Mouse (Mus musculus) spleen, adult 2 months (tissue): ENCODE measurements around the gene Spock2.

ENCODE experiments used
- CTCF ChIP-seq: fragments of 200-500 bp; IDR thresholded peaks from 2 replicates; pipeline ENCODE4 v1.5.1; 2011; ENCODE audit warnings: mild to moderate bottlenecking, inconsistent platforms; ENCODE audit not compliant: insufficient read depth, insufficient read length, insufficient replicate concordance; ENCODE audit errors: extremely low read depth
- POLR2A ChIP-seq: fragments of 200-500 bp; IDR thresholded peaks from 2 replicates; pipeline ENCODE4 v1.6.1; 2011; ENCODE audit warnings: low read depth, low read length, inconsistent platforms

DNA sequence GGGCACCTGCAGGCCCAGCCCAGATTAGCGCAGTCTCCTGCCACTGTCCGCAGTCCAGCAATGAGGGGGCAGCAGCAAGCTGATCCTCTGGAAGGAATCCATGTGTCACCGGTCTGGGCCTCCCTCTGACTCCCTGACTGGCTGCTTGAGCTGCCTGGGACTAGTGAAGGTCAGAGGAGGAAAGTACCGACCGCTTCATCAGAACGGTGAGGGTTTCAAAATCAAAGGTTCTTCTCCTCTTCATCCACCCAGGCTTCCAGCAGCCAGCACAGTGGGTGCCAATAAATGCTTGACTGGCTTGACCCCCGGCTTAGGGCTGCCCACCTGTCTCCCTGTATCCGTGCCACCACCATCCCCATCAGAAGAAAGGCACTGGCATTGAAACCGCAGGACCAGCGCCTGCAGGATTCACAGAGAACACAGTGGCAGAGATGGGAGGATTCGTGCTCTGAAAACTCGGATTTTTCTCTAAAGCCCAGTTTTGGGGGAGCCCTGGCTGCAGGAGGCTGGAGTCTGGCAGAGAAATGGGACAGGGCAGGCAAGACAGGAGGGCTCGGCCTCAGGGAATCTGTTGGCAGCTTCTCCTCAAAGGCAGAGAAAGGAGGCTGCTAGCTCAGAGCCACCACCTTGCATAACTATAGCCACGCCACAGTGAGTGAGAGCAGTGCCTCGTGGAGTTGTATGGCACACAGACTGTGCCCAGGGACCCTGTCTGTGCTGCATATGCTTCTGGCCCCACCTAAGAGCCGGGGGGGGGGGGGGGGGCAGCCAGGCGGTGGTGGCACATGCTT is 2.5 kb downstream of the Spock2 start:
- TF ChIP-seq POLR2A (no peak), CTCF (no peak)
